Mouse (Mus musculus) forebrain, embryonic 10.5 days (tissue): ENCODE results near the gene Sh2d1a. TPM values are rescaled to one million over a fixed set of nuclear protein-coding genes. Genes with fewer than 3 reads are reported as not detected.

Experiments
- DNase-seq: peaks from one replicate; pipeline ENCODE4 v3.0.0-alpha.2; 2017; ENCODE audit warnings: low spot score; ENCODE audit errors: extremely low spot score
- H3K27ac ChIP-seq: fragments of 300-500 bp; sonication (generic); 2 replicates; pipeline ENCODE4 v1.5.1; 2016; ENCODE audit warnings: mild to moderate bottlenecking
- H3K27me3 ChIP-seq: fragments of 300-500 bp; sonication (generic); 2 replicates; pipeline ENCODE4 v1.6.1; 2016; ENCODE audit warnings: mild to moderate bottlenecking; ENCODE audit not compliant: poor library complexity, severe bottlenecking
- H3K36me3 ChIP-seq: fragments of 300-500 bp; sonication (generic); replicated peaks from 2 replicates; pipeline ENCODE4 v1.6.1; 2016; ENCODE audit warnings: mild to moderate bottlenecking, moderate library complexity
- H3K4me1 ChIP-seq: fragments of 300-500 bp; sonication (generic); 2 replicates; pipeline ENCODE4 v1.6.1; 2016
- H3K4me3 ChIP-seq: fragments of 300-500 bp; sonication (generic); 2 replicates; pipeline ENCODE4 v1.5.1; 2016; ENCODE audit warnings: mild to moderate bottlenecking, moderate library complexity
- H3K9me3 ChIP-seq: fragments of 300-500 bp; sonication (generic); 2 replicates; pipeline ENCODE4 v1.6.1; 2016; ENCODE audit warnings: mild to moderate bottlenecking, moderate library complexity
- WGBS: fragments of 180-500 bp; shearing (Covaris S2); methylation state at CpG from one replicate; pipeline ENCODE4 v1.1.7; 2016; 5-methylcytosine and 5-hydroxymethylcytosine counted together
- polyA plus RNA-seq: library from polyadenylated mRNA; unstranded; fragments of >200 nt; fragmentation: Nextera tagmentation; extraction: Ambion mirVana; gene quantifications from 2 replicates; pipeline ENCODE4 v1.2.1, GENCODE M21; 2016

The Sh2d1a gene
- polyA plus RNA-seq, result 0.15 and 0.44 TPM in 2 replicates

DNA sequence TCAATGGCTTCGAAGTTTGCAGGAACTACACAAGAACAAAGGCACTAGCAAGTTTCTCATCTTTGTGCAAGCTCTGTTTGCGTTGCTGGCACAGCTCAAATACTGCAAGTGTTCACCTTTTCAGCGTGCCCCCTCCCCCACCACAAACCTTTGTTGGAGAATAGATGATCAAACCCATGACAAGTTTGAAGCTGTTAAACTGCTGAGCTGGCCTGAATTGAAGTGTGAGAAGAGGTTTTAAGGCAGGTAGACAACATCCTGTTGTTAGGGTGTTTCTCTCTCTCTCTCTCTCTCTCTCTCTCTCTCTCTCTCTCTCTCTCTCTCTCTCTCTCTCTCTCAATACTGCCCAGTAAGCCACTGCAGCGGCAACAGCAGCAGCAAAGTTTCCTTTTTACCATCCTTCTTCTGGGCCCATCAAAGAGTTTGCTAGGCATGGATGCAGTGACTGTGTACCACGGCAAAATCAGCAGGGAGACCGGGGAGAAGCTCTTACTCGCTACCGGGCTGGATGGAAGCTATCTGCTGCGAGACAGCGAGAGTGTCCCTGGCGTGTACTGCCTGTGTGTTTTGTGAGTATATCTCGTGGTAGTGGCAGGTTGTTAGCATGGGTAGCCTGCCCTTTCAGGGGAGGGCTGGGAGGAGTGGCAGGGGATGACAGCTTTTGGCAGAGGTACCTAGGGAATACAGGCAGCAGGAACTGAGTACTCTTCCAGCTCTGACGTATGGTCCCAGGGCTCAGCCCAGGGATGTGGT is at the start of gene Sh2d1a:
Sh2d1a (plus strand) TSS at position 163 of the 753 bp plus-strand sequence.
- Histone ChIP-seq H3K4me3 (no peak within 1 kb of the TSS), H3K4me1 (no peaks in the 10 kb centered on the region), H3K27me3 (no peaks in the 10 kb centered on the region), H3K27ac (no peak within 1 kb of the TSS), H3K36me3 (no peaks in the 10 kb centered on the region), H3K9me3 (no peaks in the 10 kb centered on the region)
- no peak for DNase-seq
- 81% methylated on average over 13 of the region's 13 CpGs for WGBS

DNA sequence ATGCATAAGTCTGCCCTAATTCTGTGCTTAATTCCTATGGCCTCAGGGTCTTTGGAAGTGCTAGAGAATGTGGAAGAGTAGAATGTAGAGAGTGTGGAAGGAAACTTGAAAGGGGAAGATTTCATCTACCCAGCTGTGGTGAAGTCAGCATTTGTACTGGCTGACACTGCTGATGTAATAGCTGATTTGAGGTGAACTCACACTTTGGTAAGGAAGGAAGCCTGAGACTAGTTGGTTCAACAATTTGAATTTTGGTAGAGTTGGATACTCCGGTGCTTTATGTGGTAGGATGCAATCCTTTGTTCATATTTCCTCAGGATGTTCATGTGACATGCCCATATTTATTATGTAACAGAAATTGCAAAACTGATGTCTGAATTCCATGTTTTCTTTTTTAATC is 49.3 kb upstream of the Sh2d1a start:
- 94% methylated on average over 1 of the region's 1 CpGs for WGBS

DNA sequence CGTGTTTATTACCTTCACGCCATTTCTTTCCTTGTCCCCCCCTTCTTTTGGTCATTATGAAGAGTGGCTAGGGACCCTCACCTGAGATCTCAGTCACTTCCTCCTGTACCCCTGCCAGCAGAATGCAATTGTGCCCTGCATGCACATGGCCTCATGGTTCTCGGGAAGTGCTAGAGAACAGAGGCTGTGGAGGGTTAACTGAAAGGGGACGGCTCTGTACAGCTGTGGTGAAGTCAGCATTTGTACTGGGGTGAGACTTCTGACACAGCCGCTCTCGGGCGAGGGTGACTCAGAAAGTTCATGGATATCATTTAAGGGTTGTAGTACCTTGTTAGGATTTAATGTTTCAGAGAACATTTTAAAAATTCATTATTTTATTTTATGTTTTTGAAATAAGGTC is 47.7 kb upstream of the Sh2d1a start:
- 85% methylated on average over 7 of the region's 7 CpGs for WGBS
- Histone ChIP-seq H3K36me3 (no peaks in the 10 kb centered on the region), H3K9me3 (no peaks in the 10 kb centered on the region), H3K27me3 (no peaks in the 10 kb centered on the region), H3K27ac (no peak overlapping the region), H3K4me1 (no peaks in the 10 kb centered on the region), H3K4me3 (no peak overlapping the region)
- DNase-seq, result no peak

More for the DNA sequence above, 49.3 kb upstream of the Sh2d1a start:
- Histone ChIP-seq H3K4me1 (no peaks in the 10 kb centered on the region), H3K4me3 (no peak overlapping the region), H3K27me3 (no peaks in the 10 kb centered on the region), H3K9me3 (no peaks in the 10 kb centered on the region), H3K27ac (no peak overlapping the region), H3K36me3 (no peaks in the 10 kb centered on the region)
- no peak for DNase-seq

DNA sequence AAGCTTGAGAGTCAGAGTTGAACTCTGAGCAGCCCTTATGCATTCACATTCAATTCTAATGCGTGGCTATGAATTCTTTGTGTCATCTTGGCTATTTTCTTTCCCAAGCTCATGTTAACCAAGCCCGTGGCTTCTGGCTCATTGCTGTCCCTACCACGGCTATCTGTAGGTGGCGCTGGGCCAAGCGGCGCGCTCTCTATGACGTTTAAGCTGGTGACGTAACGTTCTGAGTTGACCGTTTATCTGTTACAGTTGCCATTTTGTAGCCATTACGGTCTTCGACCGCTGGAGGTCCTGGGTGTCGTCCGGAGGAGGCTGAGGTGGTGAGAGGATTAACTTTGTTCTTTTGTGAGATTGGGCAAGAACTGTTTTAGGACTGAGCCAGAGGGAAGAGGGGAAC is 12.8 kb upstream of the Sh2d1a start, which contains the start of gene Tex13c2:
Tex13c2 (plus strand) TSS at position 246 of the 400 bp plus-strand sequence.
- DNase-seq, result no peak
- Histone ChIP-seq H3K27me3 (no peaks in the 10 kb centered on the region), H3K36me3 (no peaks in the 10 kb centered on the region), H3K9me3 (peaks cover 7% of the 10 kb centered on the region), H3K4me1 (no peaks in the 10 kb centered on the region), H3K27ac (no peak within 1 kb of the TSS), H3K4me3 (no peak within 1 kb of the TSS)
- WGBS, result 90% methylated on average over 16 of the region's 16 CpGs

DNA sequence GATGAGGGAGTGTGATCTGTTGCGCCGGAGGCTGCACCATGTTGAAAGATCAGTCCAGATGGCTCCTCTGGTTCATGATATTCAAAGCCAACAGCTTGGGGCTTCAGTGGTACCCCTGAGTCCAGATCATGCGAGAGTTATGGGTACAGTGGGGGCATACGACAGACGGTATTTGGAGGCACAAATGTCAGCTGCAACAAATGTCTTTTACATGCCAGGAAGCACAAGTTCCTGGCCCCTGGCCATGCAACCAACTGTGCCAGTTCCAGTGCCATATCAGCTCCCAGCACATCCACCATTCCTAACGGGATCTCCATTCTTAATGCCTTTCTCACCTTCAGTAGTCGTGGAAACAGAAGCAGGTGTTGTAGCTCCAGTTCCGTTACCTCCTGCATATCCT is 11.9 kb upstream of the Sh2d1a start:
- Histone ChIP-seq H3K36me3 (no peaks in the 10 kb centered on the region), H3K4me3 (no peak overlapping the region), H3K27ac (no peak overlapping the region), H3K9me3 (peaks cover 7% of the 10 kb centered on the region), H3K27me3 (no peaks in the 10 kb centered on the region), H3K4me1 (no peaks in the 10 kb centered on the region)
- DNase-seq, result no peak
- WGBS, result 96% methylated on average over 8 of the region's 8 CpGs

DNA sequence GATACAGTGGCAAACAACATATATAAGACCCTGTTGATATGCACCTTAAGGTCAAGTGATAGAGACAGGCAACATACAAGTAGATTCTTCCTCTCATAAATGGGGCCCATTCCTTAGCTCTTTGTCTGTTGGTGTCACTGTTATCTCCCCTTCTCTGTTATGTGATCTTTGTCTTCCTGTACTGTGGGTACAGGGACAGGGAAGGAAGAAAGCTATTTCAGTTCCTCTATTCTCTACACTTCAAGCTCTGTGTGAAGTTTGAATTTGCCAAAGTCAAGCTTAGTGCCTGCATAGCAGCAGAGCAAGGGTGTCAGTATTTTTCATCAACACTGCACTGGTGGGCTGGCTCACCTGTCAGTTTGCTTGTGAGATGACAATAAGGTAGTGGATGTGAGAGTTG is 1.7 kb upstream of the Sh2d1a start:
- no peak overlapping the region for H3K4me3 ChIP-seq
- no peaks in the 10 kb centered on the region for H3K4me1 ChIP-seq
- no peaks in the 10 kb centered on the region for H3K27me3 ChIP-seq
- no peaks in the 10 kb centered on the region for H3K36me3 ChIP-seq
- no peak for DNase-seq
- H3K27ac ChIP-seq, result no peak overlapping the region
- H3K9me3 ChIP-seq, result no peaks in the 10 kb centered on the region

DNA sequence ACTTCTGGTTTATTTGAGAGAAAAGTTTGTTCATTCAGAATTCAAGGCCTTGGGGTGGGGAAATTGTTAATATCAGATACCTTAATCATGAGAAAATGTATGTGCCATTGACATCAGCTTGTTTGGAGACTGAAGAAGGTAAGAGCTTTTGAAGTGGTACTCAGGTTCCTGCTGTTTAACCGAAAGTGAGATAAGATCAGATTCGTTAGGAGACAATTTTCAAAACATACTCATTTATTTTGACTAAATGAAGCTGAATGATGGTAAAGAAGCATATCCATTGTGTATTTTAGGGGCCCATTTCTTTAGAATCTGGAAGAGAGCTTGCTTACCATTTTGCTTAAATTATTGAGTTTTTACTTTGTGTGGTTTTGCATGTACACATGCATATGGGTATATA is 8.9 kb downstream of the Sh2d1a start:
- H3K4me1 ChIP-seq, result no peaks in the 10 kb centered on the region
- WGBS, result 82% methylated on average over 2 of the region's 2 CpGs
- no peaks in the 10 kb centered on the region for H3K9me3 ChIP-seq

DNA sequence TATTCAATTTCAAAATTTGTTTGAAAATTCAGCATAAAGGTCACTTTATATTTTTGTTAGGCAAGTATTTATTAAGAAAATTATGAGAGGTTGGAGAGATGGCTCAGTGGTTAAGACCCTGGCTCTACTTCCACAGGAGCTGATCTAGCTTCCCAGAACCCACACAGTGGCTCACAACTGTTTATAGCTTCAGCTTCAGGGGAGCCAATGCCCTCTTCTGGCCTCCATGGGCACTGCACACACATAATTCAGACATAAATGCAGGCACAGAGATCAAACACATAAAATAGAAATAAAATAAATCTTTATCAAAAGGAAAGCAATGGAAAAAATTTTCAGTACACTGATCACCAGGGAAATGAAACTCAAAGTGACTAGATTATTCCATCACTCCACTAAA is 10.3 kb downstream of the Sh2d1a start:
- Histone ChIP-seq H3K36me3 (no peaks in the 10 kb centered on the region), H3K9me3 (no peaks in the 10 kb centered on the region), H3K27ac (no peak overlapping the region), H3K4me3 (no peak overlapping the region), H3K4me1 (no peaks in the 10 kb centered on the region), H3K27me3 (no peaks in the 10 kb centered on the region)
- DNase-seq, result no peak

More for the DNA sequence above, 8.9 kb downstream of the Sh2d1a start:
- Histone ChIP-seq H3K27ac (no peak overlapping the region), H3K27me3 (no peaks in the 10 kb centered on the region), H3K36me3 (no peaks in the 10 kb centered on the region), H3K4me3 (no peak overlapping the region)
- no peak for DNase-seq

DNA sequence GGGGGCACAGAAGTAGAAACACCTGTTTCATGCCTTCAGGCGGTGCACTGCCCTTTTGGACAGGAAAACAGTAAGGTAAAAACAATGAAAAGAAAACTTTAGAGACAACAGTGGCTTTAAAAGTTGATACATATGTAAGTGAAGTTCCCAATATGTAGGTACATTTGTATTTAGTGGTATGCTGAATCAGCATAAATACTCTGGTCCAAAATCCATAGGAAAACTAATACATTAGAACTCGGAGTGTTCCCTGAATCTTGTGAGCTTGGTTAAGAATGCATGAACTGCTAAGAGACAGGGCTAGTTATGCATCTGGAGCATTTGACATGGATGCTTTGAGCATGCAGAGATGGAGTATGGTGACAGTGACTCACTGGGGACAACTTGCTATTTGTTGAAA is 20.6 kb downstream of the Sh2d1a start:
- Histone ChIP-seq H3K4me3 (no peak overlapping the region), H3K27me3 (no peaks in the 10 kb centered on the region), H3K4me1 (no peaks in the 10 kb centered on the region), H3K27ac (no peak overlapping the region), H3K9me3 (no peaks in the 10 kb centered on the region), H3K36me3 (no peaks in the 10 kb centered on the region)
- DNase-seq, result no peak
- 87% methylated on average over 2 of the region's 2 CpGs for WGBS

DNA sequence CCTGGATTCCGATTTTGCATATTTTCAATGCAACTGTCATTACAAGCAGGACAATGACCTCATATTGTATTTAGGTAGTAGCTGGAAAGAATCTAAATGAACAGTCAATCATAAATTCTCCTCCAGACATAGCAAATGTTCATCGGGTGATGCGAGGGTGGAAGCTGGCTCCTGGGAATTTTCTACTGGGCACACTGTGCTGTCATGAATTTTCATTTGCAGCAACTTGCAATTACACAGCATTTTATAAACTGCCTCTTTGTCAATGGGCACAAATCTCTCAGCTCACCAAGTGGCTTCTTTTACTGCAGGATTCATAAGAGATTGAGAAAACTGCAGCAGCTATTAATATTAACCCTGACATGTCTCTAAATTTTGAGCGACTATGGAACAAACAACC is 28.4 kb downstream of the Sh2d1a start:
- Histone ChIP-seq H3K36me3 (no peaks in the 10 kb centered on the region), H3K27me3 (no peaks in the 10 kb centered on the region), H3K27ac (no peak overlapping the region), H3K9me3 (no peaks in the 10 kb centered on the region), H3K4me1 (no peaks in the 10 kb centered on the region), H3K4me3 (no peak overlapping the region)
- WGBS, result 84% methylated on average over 4 of the region's 4 CpGs
- DNase-seq, result no peak

DNA sequence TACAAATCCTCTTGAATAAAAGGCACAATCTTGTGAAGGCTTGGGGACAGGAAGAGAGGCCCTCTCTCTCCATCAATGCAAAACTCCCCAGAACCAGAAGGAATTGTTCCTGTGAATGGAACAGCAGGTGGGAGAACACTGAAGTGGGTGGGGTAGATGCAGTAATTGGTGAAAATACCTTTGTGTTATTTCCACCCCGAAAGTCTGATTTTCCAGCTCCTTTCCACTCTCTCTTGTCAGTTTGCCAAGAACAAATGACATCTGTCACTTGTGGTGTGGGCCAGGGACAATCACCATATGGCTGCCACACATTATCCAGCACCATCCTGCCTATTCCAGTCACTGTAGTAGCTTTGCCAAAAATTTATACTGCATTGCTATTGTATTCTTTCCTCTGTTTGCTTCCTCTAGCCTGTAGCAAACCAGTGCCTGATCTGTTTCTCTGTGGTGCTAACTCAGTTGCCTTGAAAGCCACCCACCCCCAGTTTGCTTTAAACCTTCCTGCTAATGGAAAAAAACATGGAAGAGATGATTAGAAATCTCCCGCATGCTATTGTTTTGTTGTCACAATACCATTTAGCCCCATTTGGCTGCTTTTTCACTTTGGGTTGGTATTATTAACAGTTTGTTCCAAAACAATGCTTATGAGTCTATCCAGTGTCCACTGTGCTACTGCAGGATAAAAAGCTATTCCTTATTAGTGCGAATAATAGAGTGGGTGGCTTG is 37.9 kb downstream of the Sh2d1a start:
- Histone ChIP-seq H3K4me3 (peak overlapping the region; percentile 22), H3K27ac (peak overlapping the region; percentile 60; the same call in 1 of the 2 replicates), H3K27me3 (no peaks in the 10 kb centered on the region), H3K9me3 (no peaks in the 10 kb centered on the region), H3K36me3 (no peaks in the 10 kb centered on the region), H3K4me1 (peaks cover 9% of the 10 kb centered on the region)
- WGBS, result 23% methylated on average over 3 of the region's 3 CpGs
- DNase-seq, result peak; percentile 15

DNA sequence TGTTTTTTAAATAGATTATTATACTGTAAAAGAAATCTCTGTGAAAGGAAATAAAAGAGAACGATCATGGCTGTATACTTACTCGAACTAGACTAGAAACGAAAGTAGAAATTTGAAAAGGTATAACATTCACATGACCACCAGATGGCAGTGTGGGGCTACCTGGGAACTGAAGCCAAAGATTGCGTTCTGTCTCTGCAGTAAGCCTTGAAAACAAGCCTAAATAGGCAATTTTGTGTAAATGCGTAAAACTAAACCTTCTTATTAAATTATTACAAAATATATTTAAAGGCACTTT is 38.5 kb downstream of the Sh2d1a start:
- H3K27ac ChIP-seq, result peak overlapping the region; percentile 60; the same call in 1 of the 2 replicates
- H3K4me1 ChIP-seq, result peaks cover 9% of the 10 kb centered on the region
- H3K27me3 ChIP-seq, result no peaks in the 10 kb centered on the region
- H3K36me3 ChIP-seq, result no peaks in the 10 kb centered on the region
- 36% methylated on average over 5 of the region's 5 CpGs for WGBS
- peak; percentile 38 for DNase-seq
- no peaks in the 10 kb centered on the region for H3K9me3 ChIP-seq
- peak overlapping the region; percentile 22 for H3K4me3 ChIP-seq

DNA sequence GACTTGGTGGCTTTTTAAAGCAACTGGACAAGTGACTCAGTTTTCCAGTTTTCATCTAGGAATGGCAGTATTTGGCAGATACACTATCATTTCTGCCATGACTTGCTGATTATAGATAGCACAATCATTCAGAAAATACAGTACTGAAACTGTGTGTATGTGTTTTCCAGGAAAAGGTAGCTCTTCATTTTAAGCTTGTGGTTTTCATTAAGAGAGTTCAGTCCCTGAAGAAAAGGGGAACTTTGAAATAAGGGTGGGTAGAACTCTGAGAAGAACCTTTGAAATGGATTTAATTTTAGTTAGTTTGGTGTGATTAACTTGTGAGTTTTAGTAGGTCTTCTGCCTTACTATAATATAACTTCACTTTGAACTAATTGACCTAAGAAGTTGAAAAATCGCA is 42.8 kb downstream of the Sh2d1a start:
- Histone ChIP-seq H3K27me3 (no peaks in the 10 kb centered on the region), H3K36me3 (no peaks in the 10 kb centered on the region), H3K27ac (no peak overlapping the region), H3K4me1 (peaks cover 4% of the 10 kb centered on the region), H3K4me3 (no peak overlapping the region), H3K9me3 (no peaks in the 10 kb centered on the region)
- 86% methylated on average over 1 of the region's 1 CpGs for WGBS
- no peak for DNase-seq
